Mouse (Mus musculus) T-cell, adult 2 months (primary cell): ENCODE measurements around the gene Pkp4.

Experiments
- DNase-seq: peaks from one replicate; pipeline ENCODE4 v3.0.0; 2022; ENCODE audit warnings: low spot score

Pkp4 gene

GRCm38 (mm10) chr2:59160605-59160963, at the start of gene Pkp4, which contains the start of gene Ccdc148:
Gene Pkp4 (plus strand): TSS chr2:59160850.
Gene Ccdc148 (minus strand): TSS chr2:59160683.
- peak; percentile 89 for DNase-seq

DNA sequence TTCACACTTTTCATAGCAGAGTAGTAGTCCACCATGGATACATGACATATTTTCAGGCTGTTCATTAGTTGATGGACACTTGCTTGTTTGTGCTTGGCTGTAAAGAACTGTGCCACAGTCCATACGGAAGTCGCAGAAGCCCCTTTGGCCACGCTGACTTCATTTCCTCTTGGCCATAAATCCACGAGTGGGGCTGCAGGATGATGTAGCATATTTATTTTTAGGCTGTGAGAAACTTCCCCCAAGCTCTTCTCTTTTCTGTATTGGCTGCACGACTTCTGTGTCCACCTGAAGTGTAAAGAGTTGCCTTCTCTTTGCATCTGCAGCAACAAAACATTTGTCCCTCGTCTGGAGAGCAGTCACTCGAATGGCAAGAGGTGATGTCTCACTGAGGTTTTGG, 31.6 kb upstream of the Pkp4 start:
- no peak for DNase-seq

- no peak for DNase-seq
These were observed 30.8 kb upstream of the Pkp4 start for GRCm38 (mm10) chr2:59129821-59130220.

GRCm38 (mm10) chr2:59131044-59131443, 29.6 kb upstream of the Pkp4 start:
- no peak for DNase-seq

DNA sequence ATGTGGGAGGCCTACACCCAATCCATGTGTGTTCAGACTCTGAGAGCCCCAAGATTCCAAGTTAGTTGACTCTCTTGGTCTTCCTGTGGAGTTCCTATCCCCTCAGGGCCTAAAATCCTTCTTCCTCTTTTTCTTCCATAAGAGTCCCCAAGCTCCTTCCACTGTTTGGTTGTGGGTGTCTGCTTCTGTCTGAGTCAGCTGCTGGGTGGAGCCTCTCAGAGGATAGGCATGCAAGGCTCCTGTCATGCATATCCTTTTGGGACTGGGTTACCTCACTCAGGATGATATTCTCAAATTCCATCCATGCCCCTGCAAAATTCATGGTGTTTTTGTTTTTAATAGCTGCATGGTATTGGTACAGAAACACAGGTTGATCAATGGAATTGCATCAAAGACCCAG, 5.2 kb upstream of the Pkp4 start:
- no peak for DNase-seq

DNA sequence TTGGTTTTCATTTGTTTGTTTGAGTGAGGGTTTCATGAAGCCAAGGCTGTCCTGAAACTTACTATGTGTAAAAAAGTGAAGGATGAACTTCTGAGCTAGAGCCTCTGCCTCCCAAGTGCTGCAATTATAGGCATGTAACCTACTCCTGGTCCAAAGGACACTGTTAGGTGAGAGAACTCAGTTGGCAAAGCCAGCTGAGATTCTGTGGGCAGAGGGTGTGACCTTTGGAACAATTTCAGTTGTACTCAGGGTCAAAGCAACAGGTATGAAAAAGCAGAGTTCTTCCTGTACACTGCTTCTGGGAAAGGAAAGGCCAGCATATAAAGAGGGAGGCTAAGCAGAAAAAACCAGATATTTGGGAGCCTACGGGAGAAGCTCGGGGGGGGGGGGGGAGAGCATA, 2.5 kb upstream of the Pkp4 start:
- DNase-seq, result no peak

- DNase-seq, result no peak
These were observed 567 bp upstream of the Pkp4 start for GRCm38 (mm10) chr2:59159961-59160604.

- DNase-seq, result no peak
These were observed 381 bp downstream of the Pkp4 start for GRCm38 (mm10) chr2:59161021-59161440.

GRCm38 (mm10) chr2:59161441-59162284, 1.0 kb downstream of the Pkp4 start:
- DNase-seq, result peak; percentile 41

GRCm38 (mm10) chr2:59162285-59162600, 1.6 kb downstream of the Pkp4 start:
- DNase-seq, result no peak

DNA sequence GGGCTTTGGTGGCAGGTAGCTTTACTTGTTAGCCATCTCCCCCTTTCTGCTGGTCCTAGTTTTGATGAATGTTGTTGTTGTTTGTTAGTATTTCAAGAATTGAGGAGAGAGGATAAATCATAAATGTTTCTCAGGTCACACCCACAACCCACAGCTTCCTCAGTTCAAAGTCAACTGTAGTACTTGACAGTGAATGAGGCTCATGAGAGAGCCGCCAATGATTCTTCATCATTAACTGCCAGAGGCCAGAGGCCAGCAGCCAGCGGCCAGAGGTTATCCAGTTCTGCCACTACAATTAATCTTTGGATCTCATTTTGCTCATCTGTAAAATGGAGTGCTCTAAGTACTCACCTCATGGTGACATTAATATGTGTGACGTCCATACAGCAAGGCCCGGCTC, 6.3 kb downstream of the Pkp4 start:
- peak; percentile 8 for DNase-seq

DNA sequence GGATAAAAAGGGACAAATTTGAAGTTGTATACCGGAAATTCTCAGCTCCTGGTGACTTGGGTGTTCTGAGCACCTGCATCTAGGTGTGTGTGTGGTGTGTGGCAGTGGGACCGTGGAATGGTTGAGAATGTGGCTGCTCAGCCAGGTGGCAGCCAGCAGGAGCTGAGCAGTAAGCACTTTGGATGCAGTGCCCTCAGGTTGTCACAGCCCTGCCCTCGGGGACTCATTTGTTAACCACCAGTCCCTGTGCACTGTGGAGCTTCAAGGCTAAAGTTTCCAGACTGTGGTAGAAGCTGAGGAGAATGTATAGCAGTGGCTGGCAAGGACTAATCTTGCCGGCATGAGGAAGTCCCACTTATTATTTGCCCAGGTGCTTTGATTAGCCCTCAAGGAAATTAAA, 7.2 kb downstream of the Pkp4 start:
- no peak for DNase-seq

DNA sequence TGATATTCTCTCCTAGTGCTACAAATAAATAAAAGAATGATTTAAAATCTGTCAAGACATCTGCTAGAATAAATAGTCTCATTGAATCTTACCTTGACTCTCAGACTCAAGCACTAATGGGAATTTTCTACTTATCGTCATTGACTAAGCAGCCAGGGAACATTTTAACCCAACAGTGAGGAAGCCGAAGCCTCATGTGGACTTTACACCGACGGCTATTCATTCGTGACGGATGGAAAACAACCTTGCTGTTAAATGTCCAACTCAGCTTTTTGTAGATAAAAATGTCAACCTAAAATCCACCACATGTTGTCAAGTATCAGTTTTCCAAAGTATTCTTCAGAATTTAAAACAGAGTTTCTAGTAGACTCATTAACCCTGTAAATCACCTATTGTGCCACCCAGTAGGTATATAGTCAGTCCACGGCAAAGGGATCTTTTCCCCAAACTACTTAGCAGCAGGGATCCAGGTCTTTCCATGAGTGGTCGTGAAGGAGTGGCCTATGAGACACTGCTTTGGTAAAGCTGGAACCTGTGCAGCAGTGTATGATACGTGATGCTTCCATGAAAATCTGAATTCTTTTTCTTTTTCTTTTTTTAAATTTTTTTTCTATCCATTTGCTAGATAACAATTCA, 9.0 kb downstream of the Pkp4 start:
- no peak for DNase-seq

DNA sequence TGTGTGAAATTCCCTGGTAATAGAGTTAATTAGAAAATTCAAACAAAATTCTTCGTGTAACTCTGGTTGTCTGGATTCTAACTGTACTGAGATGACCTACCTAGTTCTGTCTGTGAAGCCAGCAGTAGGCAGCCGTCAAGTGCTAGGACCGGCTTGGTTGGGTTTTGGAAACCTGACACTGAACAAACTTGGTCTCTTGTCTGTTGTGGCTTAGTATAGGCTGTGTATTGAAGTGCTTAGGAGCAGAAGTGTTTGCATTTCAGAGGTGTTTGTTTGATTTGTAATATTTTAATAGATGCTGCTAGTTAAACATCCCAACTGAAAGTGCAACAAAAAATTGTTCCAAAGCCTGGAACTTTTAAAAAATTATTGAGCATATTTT, 9.5 kb downstream of the Pkp4 start:
- no peak for DNase-seq

DNA sequence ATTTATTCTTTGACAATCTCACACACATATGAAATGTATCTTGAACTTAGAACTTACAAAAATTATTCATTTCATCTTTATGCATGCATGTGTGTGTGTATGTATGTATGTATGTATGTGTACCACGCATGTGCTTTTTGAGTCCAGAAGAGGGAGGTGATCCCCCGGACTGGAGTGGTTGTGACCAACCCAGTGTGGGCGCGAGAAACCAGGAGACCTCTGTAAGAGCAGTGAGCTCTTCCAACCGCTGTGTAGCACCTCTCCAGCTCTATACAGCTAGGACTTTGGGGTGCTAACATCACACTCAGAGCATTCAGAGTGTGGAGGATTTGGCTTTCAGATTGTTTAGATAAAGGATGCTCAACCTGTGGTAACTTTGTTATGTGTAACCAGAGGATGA, 9.9 kb downstream of the Pkp4 start:
- no peak for DNase-seq

- DNase-seq, result no peak
These were observed 10.9 kb downstream of the Pkp4 start for GRCm38 (mm10) chr2:59171533-59171932.

DNA sequence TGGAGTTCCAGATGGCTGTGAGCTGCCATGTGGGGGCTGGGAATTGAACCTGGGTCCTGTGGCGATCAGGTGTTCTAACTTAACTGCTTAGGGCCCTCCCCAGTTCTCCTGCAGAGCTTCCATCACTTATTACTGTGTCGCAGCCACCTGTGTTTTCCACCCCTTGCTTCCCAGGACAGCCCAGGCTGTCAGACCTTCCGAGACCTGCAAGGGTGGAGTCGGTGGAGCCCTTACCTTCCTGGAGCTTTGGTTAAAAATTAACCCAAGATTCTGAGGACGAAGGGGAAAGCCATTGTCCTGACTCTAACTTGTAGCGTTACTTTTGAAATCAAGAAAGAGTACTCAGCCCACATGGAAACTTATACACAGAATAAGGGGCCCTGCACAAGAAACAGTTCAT, 15.3 kb downstream of the Pkp4 start:
- no peak for DNase-seq

GRCm38 (mm10) chr2:59178191-59178590, 17.5 kb downstream of the Pkp4 start:
- DNase-seq, result no peak

DNA sequence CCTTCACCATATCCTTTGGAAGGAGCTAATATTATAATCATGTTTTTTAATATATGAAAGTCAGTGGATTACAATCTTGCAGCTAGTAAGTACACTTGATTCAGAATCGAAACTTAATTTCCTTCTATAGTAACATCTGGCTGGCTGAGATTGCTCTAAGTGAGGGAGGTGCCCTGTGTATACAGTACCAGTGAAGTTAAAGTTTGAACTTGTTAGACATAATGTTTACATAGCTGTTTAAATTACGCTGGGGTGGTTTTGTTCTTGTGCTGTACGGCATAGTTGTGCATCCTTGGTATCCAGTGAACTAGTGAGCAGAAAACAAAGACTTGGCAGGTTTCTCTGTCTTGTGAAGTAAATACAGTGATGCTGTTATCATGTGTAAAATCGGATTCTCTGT, 18.3 kb downstream of the Pkp4 start:
- no peak for DNase-seq

- no peak for DNase-seq
These were observed 18.8 kb downstream of the Pkp4 start for GRCm38 (mm10) chr2:59179487-59179886.

- DNase-seq, result no peak
These were observed 20.9 kb downstream of the Pkp4 start for GRCm38 (mm10) chr2:59181321-59182113.

DNA sequence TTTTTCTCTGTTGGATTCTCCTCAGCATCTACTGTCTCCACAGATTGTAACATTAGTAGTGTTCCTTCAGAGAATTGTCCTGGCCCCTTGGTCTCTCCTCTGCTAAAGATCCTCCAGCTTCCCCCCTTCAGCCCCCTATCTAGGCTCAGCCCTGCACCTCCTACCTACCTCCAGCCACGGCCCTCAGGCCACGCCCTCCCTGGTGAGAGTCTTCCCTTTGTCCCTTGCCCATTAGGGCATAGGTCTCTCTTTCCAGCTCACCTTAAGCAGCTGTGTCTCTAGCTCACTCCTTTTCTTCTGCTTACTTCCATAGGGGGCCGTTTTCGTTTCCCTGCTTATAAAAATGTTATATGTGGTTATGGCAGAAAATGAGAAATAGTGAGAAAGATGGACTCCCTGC, 22.9 kb downstream of the Pkp4 start:
- DNase-seq, result no peak
